Mouse (Mus musculus): ENCODE results near the gene Serpini1.
"Not testable (repeated sequence)": the region's sequence is repeated elsewhere in the genome, so short reads cannot be mapped to it uniquely, and the experiment has no call there.

Gene Serpini1

GRCm38 (mm10) chr3:75635648-75636047, 78.3 kb downstream of the Serpini1 start:
- no peak for DNase-seq (ENCODE audit: low spot score in 2 of 2)

GRCm38 (mm10) chr3:75639546-75639945, 82.2 kb downstream of the Serpini1 start:
- no peak for DNase-seq (ENCODE audit: low spot score in 2 of 2)

GRCm38 (mm10) chr3:75647542-75647941, 90.2 kb downstream of the Serpini1 start:
- no peak for DNase-seq (ENCODE audit: low spot score in 2 of 2)

GRCm38 (mm10) chr3:75648226-75648625, 90.9 kb downstream of the Serpini1 start:
- no peak for DNase-seq (ENCODE audit: low spot score in 2 of 2)

GRCm38 (mm10) chr3:75650416-75651154, 93.2 kb downstream of the Serpini1 start:
- not testable (repeated sequence) for DNase-seq (ENCODE audit: low spot score in 2 of 2)

- DNase-seq (ENCODE audit: low spot score in 2 of 2): no peak
Observed at GRCm38 (mm10) chr3:75651603-75652115, 94.3 kb downstream of the Serpini1 start.

GRCm38 (mm10) chr3:75653901-75654300, 96.6 kb downstream of the Serpini1 start:
- not testable (repeated sequence) for DNase-seq (ENCODE audit: low spot score in 2 of 2)

GRCm38 (mm10) chr3:75655578-75656344, 98.4 kb downstream of the Serpini1 start:
- DNase-seq (ENCODE audit: low spot score in 2 of 2): no peak

GRCm38 (mm10) chr3:75666962-75667361, 109.6 kb downstream of the Serpini1 start:
- no peak for DNase-seq (ENCODE audit: low spot score in 2 of 2)

GRCm38 (mm10) chr3:75670425-75670824, 113.1 kb downstream of the Serpini1 start:
- no peak for DNase-seq (ENCODE audit: low spot score in 2 of 2)

- DNase-seq (ENCODE audit: low spot score in 2 of 2): no peak
Observed at GRCm38 (mm10) chr3:75682881-75683280, 125.5 kb downstream of the Serpini1 start.

- DNase-seq (ENCODE audit: low spot score in 2 of 2): no peak
Observed at GRCm38 (mm10) chr3:75686775-75687174, 129.4 kb downstream of the Serpini1 start.

- DNase-seq (ENCODE audit: low spot score in 2 of 2): no peak
Observed at GRCm38 (mm10) chr3:75687187-75687825, 130.0 kb downstream of the Serpini1 start.

- no peak for DNase-seq (ENCODE audit: low spot score in 2 of 2)
Observed at GRCm38 (mm10) chr3:75690321-75690720, 133.0 kb downstream of the Serpini1 start.

- no peak for DNase-seq (ENCODE audit: low spot score in 2 of 2)
Observed at GRCm38 (mm10) chr3:75692088-75692487, 134.7 kb downstream of the Serpini1 start.

Data from spleen, postnatal 14 days (tissue).